Mouse (Mus musculus): Measurements from ENCODE around the gene Gm3667.
"Not testable (repeated sequence)": the region's sequence is repeated elsewhere in the genome, so short reads cannot be mapped to it uniquely, and the experiment has no call there.

The Gm3667 gene

GRCm38 (mm10) chr14:6889521-6890012, at the start of gene Gm3667:
Gm3667 (minus strand) TSS chr14:6889962.
- not testable (repeated sequence) for DNase-seq

DNA sequence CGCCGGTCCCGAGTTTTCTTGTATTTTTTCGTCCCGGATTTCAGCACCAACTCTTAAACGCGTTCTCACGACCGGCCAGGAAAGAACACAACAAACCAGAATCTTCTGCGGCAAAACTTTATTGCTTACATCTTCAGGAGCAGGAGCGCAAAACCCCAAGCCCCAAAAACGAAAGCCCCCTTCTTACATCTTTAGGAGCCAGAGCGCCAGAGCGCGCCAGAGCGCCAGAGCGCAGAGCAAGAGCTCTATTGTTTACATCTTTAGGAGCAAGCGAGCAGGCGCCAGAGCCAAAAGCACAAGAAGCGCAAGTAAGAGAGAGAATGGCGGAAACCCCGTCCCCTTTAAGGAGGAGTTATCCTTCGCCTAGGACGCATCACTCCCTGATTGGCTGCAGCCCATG, 10.1 kb upstream of the Gm3667 start:
- peak in 1 of 2 experiments; percentile 4 for DNase-seq

GRCm38 (mm10) chr14:6888811-6889210, 951 bp downstream of the Gm3667 start:
- not testable (repeated sequence) for DNase-seq

- DNase-seq = not testable (repeated sequence)
Measured at GRCm38 (mm10) chr14:6840211-6840610, 49.6 kb downstream of the Gm3667 start, which contains the start of gene Gm3642. Gm3642 (minus strand) TSS chr14:6840311.

DNA sequence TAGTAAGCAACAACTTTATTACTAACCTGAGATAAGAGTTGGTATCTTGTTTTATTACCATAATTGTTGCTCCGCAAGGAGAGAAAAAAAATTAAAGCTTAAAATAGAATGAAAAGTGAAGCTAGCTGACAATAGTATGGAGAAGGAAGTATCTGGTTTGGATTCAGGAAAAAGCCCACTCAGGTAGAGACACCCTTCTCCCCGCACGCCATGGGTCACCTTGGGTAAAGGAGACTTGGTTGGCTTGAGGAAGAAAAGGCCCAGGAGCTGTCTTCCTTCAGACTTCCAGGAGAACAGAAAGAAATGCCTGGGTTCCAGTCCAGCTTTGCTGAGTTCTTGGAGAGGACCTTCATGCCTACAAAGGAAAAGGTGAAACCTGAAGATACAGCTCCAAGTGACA, 66.5 kb downstream of the Gm3667 start:
- DNase-seq = not testable (repeated sequence)
